Mouse (Mus musculus) urinary bladder, postnatal 14 days (tissue): ENCODE data around the gene C1qc.

Experiments
- DNase-seq: peaks from one replicate; pipeline ENCODE4 v3.0.0; 2021; ENCODE audit warnings: low spot score

C1qc gene

DNA sequence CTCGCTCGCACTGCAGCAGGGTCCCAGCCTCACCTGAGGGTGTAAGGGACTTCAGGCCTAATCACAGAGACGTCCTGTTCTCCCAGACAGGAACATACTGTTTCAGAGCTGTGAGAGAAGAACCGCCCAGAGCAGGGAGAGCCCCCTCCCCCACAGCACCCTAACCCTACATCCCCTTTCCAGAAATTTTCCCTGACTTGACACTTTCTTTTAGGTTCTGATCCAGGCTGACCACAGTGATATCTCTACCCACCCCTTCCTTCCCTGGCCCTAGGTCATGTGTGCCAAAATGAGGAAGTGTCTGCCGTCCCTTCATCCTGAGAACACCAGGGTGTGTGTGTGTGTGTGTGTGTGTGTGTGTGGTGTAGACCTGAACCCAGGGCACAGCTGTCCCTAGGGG is at the start of gene C1qc:
C1qc (minus strand) TSS at position 255 of the 400 bp plus-strand sequence.
- no peak for DNase-seq

DNA sequence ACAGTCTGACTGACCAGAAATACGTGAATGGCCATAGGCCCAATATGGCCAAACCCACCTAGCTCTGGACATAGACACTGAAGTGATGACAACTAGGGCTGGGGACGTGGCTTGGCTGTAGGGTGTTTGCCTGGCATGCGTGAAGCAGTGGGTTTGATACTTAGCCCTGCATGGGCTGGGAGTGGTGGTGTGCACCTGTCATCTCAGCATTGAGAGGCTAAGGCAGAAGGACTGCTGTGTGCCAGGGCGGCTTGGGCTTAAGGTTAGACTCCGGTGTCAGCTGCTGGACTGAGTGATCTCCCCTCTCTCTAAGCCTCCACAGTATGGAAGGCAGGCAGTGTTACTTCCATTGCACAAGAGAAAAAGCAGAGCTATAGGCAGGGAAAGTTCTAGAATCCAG is 45.1 kb upstream of the C1qc start:
- no peak for DNase-seq

DNA sequence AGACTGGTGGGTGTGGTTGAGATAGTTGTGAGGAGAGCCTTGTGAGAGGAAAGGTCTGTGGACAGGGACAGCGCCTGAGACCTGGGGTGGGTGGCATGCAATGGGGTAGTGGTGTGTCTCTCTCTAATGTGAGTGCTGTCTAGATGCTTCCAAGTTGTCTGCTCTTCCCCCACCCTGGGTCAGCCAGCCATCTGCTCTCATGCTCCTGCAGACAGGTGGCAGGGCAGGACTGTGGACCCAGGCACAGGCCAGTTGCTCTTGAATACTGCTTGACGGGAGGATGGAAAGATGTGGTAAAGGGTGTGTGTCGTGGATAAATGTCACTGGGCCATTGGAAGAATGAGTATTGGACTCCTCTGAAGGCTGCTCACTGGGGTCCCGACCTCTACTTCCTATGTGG is 44.5 kb upstream of the C1qc start:
- no peak for DNase-seq

DNA sequence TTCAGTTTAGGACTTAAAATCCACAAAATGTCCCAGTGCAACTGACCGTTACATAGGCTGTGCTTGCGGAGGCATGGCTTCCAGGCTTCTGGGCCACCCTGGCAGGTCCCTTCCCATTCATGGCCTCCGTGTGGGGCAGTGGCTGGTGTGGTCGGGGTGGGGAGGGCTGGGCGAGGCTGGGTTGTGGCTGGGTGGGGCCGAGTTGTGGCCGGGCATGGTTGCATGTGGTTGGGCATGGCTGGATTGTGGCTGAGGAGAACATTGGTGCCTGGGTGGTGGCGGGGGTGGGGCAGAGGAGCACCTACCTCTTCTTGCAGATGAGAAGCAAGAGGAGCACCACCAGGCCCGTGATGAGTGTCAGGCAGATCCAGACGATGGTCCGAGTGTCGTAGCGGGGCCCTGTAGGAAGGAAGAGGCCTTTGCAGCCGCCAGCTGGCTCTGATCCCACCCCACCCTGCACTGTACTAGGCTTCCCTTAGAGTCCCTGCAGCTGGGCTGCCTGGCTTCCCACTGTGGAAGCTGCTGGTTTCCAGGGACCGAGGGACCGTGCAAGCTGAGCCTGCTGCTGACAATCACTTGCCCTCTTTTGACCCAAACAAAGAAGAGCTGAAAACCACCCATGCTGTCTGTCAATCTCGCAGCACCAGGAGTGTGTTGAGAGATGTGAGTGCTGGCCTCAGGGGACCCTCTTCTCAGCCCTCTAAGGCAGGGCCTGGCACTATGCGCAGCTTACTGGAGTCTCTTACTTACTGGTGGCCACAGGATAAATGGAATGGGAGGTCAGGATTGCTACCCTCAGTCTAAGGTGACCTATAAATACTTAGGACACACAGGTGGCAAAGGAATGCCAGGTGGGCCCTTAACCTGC is 42.1 kb upstream of the C1qc start:
- no peak for DNase-seq

DNA sequence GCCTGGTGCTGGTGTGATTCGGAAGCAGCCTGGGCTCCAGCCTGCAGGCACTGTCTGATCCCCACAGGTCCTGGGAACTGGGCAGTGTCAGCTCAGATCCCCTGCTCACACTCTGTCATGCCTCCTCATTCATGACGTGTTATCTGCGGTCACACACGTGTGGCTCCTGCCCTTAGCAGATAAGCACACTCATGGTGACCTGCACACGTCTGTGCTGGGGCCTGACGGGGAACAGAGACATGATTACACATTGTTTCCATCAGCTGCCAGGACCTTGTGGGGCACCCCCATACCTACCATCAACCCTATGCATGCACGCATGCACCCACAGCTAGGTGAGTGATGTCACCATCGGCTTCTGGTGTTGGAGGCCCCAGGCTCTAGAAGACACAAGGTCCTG is 37.6 kb upstream of the C1qc start:
- DNase-seq = no peak

DNA sequence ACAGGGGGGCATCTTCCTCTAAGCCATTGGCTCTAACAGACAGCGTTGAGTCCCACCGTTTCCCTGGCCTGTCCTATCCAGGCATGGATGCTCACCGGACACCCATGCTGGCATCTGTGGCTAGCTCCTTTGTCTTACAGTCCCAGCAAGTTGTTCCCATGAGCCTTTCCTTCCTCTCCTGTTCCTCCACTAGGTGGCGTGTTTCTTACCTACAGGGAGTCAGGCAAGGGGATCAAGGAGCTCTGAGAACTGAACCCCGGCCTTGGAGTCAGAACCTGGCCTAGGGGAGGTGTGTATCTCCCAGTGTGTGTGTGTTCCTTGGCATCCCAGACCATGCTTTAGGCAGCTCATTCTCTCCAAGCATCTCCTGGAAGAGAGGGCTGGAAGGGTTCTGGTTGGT is 36.1 kb upstream of the C1qc start:
- no peak for DNase-seq

DNA sequence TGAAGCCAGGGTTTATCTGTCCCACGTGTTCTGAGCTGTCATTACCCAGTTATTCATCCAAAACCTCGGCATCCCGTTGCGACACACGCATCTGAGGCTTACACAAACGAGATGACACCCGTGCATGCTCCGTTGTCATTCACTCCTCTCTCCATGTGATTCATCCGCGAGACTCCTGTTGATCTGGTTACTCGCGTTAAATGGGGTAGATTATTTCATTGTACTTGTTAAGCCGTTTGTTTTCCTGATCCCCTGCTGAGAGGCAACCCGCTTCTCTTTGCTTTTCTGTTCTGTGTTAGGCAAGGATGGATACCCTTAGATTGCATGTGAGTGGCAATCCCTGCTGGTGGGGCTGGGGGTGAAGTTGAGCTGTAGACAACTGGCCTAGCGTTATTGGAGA is 32.9 kb upstream of the C1qc start:
- no peak for DNase-seq

DNA sequence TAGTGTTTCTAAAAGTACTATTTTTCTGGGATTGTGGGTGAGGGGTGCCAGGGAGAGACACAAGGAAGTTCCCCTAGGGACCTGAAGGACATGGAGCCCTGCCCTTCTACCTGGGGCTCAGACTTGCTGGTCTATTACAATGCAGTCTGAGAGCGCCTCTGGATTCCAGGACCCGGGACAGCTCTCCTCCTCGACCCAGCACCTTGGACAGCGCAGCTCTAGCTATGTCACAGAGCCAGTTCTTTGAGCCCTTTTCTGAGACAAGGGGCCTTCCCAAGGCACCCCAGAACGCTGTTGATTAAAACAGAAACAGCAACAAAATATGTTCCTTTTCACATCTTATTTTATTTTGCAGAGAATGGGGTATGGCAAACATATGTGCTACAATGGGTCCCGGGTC is 31.7 kb upstream of the C1qc start:
- peak; percentile 75 for DNase-seq

DNA sequence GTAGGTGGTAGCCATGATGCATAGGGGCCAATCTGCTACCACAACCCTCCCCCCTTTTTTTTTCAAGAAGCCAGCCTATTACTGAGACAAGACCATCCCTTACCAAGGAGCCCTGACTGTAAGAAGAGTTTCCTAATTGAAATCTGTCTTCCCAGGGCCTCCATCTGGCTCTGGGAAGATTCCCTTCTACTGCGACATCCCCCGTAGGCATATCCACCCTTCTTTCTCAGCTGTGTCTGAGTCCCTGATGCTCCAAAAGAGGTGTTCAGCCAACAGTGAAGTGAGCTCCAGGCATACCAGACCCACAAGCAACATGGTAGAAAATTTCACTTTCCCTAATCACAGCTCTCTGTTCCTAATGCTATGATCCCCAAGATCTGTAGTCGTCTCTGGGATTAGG is 26.7 kb upstream of the C1qc start:
- no peak for DNase-seq

DNA sequence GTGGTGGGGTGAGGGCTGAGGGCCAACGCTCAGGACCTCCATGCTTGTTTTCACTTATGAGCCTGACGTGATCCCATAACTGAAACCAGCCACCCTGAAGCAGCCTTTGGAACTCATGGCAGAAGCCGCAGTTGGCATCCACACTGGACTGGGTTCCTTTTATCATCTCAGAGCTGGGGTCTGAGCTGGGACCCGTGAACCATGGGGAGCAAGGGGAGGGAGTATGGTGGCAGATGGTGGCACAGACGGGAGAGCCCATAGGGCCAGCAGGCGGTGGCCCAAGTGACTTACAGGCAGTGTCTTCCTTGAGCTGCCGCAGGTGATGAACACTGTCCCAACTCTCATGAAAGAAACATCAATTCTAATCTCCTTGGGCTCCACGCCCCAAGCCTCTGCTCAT is 26.0 kb upstream of the C1qc start:
- no peak for DNase-seq

DNA sequence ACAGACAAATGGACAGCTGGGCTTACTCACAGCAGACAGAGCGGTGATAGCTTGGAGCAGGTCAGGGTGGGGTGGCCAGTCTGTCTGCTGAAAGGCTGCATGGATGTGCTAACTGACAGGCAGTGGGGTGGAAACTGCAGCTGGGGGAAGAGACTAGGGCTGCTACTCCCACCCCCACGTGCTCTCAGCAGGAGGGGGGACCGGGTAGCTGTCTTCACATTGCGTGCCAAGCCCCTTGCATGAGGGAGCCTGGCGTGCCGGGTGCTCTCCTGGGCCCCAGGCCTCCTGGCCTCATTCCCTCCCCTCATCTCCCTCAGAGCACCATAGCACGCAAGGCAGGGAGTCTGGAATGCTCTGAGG is 24.3 kb upstream of the C1qc start:
- no peak for DNase-seq

DNA sequence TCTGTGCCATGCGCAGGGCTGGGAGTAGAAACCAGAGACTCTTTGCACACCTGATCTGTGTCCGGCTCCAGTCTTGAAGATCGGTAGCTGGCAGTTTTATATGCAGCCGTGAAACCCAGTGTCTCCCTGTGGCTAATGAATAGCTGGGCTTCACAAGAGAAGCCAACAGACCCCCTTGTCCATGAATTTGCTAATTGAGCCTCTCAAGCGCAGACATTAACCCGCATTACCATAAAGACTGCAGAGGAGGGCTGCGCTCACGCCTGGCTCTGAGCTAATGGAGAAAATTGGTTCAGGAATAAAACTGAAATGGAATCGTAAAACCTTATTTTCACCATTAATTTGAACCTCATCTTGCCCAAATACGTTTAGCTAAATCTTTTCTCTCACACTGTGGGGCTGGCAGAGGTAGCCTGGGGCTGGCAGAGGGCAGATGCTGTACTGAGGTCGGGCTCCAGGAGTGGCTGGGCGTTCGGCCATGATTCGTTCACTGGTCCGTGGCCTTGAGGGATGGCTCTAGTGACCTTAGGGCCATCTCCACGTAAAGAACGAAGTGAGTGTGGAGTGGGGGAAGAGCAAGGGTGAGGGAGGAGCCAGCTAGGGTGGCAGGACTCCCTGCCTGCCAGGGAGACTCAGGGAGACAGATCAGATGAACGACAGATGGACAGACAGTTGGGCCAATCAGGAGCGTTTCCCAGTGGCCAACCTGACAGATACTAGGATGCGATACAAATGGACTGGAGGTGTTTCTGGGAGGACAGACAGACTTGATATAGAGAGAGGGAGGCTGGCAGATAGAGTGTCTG is 23.7 kb upstream of the C1qc start:
- DNase-seq = no peak

DNA sequence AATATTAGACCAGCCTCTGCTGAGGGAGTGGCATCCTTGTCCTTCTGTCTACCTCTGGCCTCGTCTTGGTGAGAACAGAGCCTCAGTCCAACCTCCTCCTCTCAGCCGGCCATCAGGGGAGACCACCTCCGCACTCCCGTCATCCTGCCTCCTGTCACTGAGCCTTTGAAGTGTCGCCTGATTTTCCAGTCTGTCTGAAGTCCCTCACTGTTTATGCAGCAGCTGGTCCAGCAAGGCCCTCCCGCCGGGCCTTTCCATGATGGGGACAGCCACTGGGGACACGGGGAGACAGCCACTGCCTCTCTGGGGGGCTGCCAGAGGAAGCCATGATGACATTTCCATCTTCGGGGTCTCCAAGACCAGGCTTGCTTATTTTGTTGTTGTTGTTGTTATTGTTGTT is 20.0 kb upstream of the C1qc start:
- no peak for DNase-seq

DNA sequence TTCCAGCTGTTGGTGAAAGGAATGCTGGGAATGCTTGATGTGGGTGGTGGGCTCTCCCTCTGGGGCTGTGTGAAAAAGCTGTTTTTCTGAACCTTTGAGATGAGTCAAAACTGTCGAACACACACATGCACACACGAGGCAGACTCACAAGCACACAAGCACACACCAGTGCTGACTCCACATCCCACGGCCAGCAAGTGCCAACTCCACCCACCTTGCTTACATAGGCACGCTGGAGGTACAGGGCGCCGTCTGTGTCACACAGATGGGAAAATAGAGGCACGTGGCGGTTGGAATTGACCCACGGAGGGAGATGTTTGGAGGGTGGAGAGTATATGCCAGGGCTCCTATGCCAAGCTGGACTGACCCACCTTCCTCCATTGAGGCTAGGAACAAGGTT is 18.9 kb upstream of the C1qc start:
- no peak for DNase-seq

DNA sequence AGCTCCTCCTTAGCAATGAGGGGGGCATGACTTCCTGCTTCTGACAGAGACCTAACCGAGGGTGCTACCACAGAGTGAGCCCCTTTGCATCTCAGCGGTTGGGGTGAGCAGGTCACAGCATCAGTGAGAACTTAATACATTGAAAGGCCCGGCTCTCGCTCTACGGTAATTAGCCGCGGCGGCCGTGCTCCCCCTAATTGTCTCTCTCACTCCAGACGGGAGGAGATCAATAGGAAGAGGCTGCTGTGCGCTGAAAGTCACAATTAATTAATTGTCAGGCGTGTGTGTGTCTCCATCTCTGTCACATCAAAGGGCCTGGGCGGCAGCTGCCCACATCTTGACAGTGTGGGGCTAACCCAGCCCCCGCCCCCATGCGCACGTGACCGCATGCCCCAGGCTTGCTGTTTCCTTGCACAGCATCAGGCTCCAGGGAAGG is 18.4 kb upstream of the C1qc start:
- DNase-seq = no peak

DNA sequence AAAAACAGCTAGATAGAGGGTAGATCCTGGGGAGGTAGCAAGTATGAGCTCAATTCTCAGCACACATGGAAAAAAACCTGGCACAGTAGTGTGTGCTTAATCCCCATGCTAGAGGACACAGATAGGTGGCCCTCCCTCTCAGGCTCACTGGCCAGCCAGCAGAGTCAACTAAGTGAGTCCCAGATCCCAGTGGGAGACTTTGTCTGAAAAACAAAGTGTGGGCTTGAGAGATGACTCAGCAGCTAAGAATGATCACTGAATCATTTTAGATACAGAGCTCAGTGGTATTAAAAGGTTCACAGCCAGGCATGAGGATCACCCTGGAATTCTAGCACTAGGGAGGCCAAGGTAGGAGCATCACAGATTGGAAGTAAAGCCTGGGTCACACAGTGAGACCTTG is 14.9 kb upstream of the C1qc start:
- DNase-seq = no peak

DNA sequence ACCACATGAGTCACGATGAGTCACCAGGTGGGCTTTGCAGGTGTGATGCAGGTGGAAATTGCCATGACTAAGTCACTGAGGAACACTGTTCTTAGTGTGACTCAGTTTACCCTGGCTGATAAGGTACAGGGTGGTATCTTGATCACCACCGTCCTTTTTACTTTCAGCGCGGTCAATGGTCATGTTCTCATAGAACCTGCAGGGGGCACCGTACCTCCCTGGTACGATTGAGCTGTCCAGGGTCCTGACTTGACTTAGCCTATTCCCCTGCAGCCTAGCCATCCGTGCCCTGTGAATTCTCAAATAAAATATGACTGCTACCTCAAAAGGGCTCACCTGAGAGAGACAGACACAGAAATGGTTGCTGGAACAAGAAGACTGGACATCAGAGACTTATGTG is 14.2 kb upstream of the C1qc start:
- peak; percentile 58 for DNase-seq

DNA sequence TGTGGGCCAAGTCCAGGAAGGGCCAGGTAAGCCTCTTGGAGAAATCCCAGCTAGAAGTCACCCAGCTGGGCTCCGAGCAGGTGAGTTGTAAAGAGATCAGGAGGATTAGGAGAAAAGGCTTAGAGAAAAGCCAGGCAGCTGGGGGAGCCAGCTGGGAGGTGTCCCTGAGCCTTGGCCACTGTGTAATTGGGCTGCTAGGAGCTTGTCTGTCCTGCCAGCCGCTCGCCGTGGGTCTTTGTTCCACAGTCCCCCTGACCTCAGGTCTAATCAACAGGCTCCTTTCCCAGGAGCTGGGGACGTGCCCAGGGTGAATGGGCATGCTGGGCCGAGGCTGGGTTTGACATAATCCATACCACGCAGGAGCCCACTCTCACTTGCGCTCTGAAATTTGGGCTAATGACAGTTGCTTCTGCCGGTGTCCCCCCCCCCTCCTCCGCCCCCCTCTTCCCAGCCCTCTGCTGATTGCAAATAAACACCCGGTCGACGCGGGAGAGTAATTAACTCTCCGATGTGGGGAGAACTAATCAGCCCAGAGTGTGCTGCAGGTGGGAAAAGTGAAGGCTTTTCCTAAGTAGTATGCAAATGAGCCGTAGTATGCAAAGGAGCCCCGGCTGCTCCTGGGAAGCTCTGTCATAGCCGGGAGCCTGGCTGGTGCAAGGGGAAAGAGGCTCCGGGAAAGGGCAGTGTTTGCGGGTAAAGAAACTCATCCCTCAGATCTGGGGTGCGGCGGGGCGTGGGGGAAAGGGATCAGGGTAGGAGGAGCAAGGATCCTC is 12.1 kb upstream of the C1qc start:
- no peak for DNase-seq

DNA sequence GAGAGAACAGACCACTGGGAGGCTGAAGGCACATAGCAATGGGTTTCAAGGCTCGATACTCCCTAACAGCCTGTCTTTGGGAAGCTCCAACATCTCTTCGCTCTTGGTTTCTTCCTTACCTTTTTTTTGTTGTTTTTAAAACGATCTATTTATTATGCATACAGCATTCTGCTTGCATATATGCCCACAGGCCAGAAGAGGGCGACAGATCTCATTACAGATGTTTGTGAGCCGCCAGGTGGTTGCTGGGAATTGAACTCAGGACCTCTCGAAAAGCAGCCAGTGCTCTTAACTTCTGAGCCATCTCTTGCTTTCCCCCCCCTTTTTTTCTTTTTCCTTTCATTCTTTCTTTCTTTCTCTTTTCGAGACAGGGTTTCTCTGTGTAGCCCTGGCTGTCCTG is 6.3 kb upstream of the C1qc start:
- no peak for DNase-seq

DNA sequence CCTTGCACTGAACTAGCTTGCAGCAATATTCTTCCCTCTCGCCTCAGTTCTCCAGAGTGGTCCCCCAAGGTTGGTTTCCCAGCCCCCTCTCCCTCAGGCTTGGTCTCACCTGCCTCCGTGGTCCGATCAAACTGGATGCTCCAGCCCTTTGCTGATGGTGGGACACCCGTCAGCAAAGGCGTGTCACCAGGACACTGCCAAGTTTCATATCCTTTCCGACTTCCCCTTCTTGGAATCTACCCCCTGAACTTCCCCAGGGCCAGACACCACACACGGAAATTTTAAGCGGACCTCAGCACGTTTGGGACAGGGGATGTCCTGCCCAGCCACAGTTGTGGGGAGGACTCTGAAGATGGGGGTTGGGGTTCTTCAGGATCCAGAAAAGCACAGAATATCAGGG is 5.8 kb upstream of the C1qc start, which contains the start of gene C1qa:
C1qa (minus strand) TSS at position 167 of the 400 bp plus-strand sequence.
- no peak for DNase-seq

DNA sequence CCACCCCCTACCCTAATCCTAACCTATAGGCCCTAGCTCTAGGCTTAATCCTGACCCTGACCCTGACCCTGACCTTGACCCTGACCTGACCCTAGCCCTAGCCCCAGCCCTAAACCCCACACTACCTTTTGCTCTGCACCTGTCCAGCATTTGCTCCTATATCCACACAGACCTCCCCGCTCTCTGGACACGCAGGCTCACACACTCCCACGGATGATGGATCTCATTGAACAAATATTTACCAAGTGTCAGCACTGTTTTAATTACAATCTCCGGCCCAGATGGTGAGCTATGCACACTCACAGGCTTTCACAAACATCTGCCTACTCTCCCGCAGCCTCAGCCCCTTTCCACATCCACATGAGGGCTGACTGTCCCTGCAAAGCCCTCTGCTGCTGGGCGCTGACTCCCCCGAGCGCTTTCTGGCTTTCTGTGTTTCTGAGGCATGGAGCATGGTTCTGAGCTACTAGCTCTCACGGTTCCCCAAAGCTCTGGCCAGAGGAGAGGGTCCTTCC is 5.3 kb upstream of the C1qc start:
- no peak for DNase-seq

DNA sequence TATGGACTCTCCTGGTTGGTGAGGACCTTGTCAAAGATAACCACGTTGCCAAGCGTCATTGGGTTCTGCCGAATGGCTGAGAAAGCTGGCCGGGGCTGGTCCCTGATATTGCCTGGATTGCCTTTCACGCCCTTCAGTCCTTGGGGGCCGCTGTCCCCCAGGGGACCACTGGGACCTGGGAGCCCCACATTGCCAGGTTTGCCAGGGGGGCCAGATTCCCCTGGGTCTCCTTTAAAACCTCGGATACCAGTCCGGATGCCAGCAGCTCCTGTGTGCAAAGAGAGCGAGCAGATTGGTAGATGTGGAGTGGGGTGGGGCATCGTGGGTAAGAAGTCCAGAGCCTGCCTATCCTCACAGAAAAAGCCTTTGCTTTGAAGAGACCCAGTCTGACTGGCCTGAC is 3.6 kb upstream of the C1qc start:
- DNase-seq = no peak
